Mouse (Mus musculus) splenic B cell, adult 2 months (primary cell): ENCODE results near the gene Nmnat3.
"Not testable (repeated sequence)": the region's sequence is repeated elsewhere in the genome, so short reads cannot be mapped to it uniquely, and the experiment has no call there.

ENCODE experiments used
- DNase-seq: peaks from one replicate; pipeline ENCODE4 v3.0.0-alpha.2; 2011; ENCODE audit warnings: low read depth, low spot score
- H3K27me3 ChIP-seq: 2 replicates; pipeline ENCODE4 v1.6.1; 2012; ENCODE audit warnings: mild to moderate bottlenecking, low read length, moderate library complexity, mixed read lengths; ENCODE audit not compliant: control insufficient read depth, poor library complexity, insufficient read depth, severe bottlenecking
- H3K36me3 ChIP-seq: 2 replicates; pipeline ENCODE4 v1.6.1; 2012; ENCODE audit warnings: mild to moderate bottlenecking, low read length, moderate library complexity, mixed read lengths; ENCODE audit not compliant: control insufficient read depth, poor library complexity, insufficient read depth, severe bottlenecking

The Nmnat3 gene

DNA sequence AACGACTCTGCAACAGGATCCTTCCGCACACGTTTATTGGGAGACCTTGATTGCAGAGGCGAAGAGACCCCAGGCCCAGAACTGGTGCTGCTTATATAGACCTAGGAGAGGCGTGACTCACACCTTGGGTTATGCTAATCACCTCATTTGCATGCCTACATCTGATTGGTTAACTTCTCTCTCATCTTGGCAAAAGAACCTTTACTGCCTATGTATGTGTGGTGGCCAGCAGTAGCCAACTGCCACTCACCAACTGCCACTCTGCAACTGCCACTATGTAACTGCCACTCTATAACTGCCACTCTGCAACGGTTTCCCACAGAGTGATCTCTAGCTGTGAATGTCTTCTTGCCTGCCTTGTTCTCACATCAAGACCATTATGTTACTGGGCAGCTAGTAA, at the start of gene Nmnat3:
Gene Nmnat3 (plus strand): TSS at position 301 of the 400 bp plus-strand sequence.
- not testable (repeated sequence) for H3K27me3 ChIP-seq, DNase-seq, H3K36me3 ChIP-seq

GRCm38 (mm10) chr9:98243481-98243880, 43.8 kb upstream of the Nmnat3 start:
- H3K27me3 ChIP-seq, result no peaks in the 10 kb centered on the region
- no peak for DNase-seq
- H3K36me3 ChIP-seq, result no peaks in the 10 kb centered on the region

DNA sequence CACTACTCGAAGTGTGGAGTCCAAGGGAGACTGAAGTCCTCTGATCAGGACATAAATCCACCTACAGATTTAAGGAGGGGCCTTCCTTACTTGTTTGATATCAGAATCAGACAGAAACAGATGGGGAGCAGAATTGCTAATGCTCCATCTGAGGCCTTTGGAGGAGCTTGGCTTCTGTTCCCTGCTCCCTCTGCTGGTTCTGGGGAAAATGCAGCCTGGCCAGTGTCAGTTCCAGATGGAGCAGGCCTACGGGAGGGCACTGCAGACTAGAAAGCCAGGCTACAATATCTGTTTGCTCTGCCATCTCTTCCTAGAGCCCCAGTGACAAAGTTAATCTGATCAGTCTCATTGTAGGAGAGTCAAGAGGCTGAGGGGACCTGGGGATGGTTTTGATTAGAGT, 43.0 kb upstream of the Nmnat3 start:
- DNase-seq, result no peak
- H3K27me3 ChIP-seq, result no peaks in the 10 kb centered on the region; the same call in 1 of the 2 replicates
- no peaks in the 10 kb centered on the region for H3K36me3 ChIP-seq

GRCm38 (mm10) chr9:98245226-98245625, 42.0 kb upstream of the Nmnat3 start:
- H3K27me3 ChIP-seq, result no peaks in the 10 kb centered on the region; the same call in 1 of the 2 replicates
- H3K36me3 ChIP-seq, result no peaks in the 10 kb centered on the region
- no peak for DNase-seq

DNA sequence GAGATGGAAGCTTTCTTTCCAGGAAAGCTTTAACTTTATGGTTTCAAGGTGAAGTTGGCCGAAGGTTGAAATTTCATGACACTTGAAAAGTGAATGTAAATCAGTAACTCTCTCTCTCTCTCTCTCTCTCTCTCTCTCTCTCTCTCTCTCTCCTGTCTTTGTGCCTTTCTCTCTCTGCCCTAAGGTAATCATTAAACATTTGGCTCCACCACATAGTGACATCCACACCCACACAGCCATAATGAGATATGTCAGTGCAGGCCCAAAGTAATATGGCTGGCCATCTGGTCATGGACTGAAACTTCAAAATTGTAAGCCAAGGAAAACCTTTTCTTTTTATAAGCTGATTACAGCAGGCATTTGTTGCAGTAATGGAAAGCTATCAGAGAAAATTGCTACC, 40.9 kb upstream of the Nmnat3 start:
- no peaks in the 10 kb centered on the region for H3K36me3 ChIP-seq
- DNase-seq, result no peak
- no peaks in the 10 kb centered on the region; the same call in 1 of the 2 replicates for H3K27me3 ChIP-seq

DNA sequence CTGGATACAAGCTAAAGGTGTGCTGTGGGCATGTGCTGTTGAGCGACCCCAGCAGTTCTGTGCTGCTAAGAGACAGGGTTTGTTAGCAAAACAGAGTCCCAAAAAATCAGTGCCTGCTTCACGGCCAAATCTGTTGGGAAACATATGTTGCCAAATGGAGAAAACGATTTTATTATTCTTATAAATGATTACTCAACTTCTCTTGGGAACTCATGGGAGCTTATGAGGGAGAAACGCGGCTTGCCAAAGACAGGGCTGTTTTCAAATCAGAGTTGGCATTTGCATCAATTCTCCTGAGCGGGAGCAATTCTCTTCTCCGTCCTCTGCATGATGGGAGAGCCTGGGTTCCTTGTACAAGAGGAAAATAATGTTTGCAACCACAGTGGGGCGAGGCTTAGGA, 27.0 kb upstream of the Nmnat3 start:
- H3K27me3 ChIP-seq, result no peaks in the 10 kb centered on the region
- DNase-seq, result no peak
- H3K36me3 ChIP-seq, result no peaks in the 10 kb centered on the region

- no peak for DNase-seq
- no peaks in the 10 kb centered on the region for H3K27me3 ChIP-seq
- no peaks in the 10 kb centered on the region for H3K36me3 ChIP-seq
Measured at GRCm38 (mm10) chr9:98261461-98262011, 25.7 kb upstream of the Nmnat3 start.

DNA sequence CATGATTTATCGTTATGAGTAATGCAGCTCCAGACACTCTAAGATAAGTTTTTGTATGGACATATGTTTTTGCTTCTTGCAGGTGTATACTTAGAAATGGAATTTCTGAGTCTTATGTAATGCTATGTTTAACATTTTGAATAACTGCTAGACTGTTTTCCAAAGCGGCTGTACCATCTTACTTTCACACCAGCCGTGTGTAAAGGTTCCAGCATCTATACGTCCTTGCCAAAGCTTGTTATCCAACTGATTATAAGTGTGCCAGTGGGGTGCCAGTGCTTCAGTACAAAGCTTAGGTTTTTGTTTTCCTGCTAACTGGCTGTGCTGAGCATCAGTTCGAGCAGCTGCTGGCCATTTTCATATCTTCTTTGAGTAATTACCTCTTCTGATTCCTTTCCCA, 22.3 kb upstream of the Nmnat3 start:
- H3K27me3 ChIP-seq, result no peaks in the 10 kb centered on the region
- no peak for DNase-seq
- no peaks in the 10 kb centered on the region for H3K36me3 ChIP-seq

DNA sequence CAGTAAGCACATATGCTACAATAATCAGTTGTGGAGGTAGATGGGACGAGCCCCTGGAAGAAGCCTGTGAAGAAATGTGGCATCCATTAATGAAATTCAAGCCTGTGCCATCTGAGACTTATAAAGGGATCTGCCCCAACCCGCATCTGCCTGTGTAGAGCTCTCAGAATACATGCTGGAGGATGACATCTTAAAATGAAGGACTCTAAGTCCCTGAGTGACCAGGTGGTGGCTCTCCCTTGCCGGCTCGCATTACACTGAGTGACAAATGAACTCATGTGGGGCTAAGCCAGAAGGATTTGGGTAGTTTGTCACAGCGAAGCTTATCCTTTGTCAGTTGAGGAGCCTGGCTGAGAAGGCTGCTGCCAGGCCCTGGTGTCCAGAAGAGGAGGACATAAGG, 14.5 kb upstream of the Nmnat3 start:
- no peak for DNase-seq
- H3K27me3 ChIP-seq, result no peaks in the 10 kb centered on the region
- H3K36me3 ChIP-seq, result no peaks in the 10 kb centered on the region

DNA sequence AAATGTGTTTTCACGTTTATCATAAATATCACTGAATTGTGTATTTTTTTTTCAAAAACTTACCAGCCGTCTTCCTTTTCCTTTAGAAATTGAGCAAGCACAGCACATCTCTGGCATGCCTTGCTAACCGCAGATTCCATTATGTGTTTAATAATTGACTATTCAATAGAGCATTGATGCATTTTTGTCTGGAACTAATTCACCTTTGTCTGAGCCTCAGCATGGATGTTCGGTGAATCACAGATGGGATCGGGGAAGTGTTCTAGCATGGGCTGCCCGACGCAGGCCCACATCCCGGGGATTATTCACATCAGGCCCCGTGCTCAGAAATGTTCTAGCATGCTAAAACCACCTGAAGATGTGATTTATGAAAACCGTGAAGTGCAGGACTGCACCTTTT, 12.2 kb upstream of the Nmnat3 start:
- Histone ChIP-seq H3K36me3 (no peaks in the 10 kb centered on the region), H3K27me3 (no peaks in the 10 kb centered on the region)
- no peak for DNase-seq

DNA sequence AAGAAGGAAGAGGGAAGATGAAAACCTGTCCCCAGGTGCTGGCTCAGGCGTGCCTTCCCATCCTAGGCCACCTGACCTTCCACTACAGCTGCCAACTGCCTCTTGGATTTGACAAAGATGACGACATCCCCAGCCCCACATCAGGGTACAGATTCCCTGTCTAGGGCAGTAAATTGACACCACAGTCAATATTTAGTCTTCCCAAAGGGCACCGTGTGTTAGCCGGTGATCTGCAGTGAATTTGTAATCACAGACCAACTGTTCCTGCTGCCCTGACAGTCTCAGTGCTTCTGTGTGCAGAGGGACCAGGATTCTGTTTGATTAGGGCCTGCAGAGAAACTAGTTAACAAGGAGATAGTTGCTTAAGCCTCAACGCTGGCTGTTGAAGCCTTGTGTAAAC, 7.1 kb upstream of the Nmnat3 start:
- no peak for DNase-seq
- Histone ChIP-seq H3K36me3 (no peaks in the 10 kb centered on the region), H3K27me3 (no peaks in the 10 kb centered on the region)

GRCm38 (mm10) chr9:98285606-98286301, 1.5 kb upstream of the Nmnat3 start:
- Histone ChIP-seq H3K27me3 (no peaks in the 10 kb centered on the region), H3K36me3 (no peaks in the 10 kb centered on the region)
- no peak for DNase-seq

DNA sequence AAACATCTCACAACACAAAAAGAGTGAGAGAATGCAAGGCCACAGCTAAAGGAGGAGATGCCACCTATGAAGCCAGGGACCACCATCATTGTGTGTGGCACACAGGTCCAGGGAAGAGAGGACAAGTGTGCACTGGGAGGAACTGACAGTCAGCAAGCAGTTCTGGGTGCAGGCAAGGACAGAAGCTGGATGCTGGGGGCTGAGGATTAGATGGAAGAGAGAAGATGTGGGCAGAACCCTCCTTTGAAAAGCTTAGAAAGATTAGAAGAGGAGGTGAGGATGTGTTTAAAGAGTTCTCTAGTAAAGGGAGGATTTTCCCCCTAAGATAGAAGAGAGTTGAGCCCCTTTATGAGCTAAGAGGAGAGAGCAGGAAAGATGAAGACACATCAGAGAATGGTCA, 2.4 kb downstream of the Nmnat3 start:
- no peaks in the 10 kb centered on the region for H3K36me3 ChIP-seq
- no peaks in the 10 kb centered on the region for H3K27me3 ChIP-seq
- DNase-seq, result no peak

DNA sequence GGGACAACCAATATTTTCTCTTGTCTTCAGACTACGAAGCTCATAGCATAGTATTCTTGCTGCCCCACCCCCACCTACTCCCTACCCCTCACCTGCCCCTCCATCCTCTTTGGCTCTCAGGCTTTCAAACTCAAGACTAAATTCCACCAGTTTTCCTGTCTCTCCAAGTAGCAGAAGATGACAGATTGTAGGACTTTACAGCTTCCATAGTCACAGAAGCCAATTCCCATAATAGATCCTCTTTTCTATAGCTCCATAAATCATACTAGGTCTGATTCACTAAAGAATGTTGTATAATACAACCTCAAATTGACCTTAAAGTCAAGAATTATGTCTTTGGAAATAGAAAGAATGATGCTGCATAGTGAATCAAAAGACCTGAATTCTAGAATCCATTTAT, 3.4 kb downstream of the Nmnat3 start:
- H3K36me3 ChIP-seq, result no peaks in the 10 kb centered on the region
- H3K27me3 ChIP-seq, result no peaks in the 10 kb centered on the region
- DNase-seq, result no peak

DNA sequence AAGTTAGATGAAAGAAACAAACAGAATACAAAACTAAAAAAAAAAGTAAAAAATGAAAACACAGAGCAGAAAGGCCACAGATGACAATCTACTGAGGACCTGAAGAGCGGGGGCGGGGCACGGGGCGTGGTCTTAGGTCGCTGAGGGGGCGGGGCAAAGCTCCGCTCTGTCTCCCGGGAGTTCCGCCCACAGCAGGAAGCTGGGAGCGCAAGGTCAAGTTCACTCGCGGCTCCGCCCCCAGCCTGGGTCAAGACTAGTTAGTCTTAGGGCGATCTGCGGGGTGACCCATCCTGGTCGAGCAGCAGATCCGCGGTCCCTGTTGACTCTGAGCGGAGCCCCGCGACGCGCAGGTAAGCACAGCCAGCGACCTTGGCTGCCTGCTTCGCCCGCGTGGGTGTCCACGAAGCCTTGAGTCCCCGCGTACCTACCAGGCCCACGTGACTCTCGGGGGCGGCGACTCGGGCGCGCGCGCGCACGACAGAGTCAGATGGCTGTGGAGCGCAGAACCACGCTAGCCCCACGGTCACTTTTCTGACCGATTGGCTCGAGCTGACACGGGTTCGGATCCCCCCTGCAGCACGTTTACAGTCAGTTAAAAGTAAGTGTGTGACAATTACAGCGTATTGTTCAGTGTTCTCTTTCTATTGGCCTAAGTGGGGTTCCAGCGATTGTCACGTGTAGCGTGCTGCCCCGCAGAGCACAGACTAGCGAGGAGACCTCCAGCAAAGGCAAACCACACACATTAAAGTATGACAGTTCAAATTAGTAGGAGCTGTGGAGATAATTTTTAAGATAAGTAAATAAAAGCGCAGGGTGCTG, 9.4 kb downstream of the Nmnat3 start:
- DNase-seq, result peak; percentile 95
- no peaks in the 10 kb centered on the region for H3K27me3 ChIP-seq
- H3K36me3 ChIP-seq, result no peaks in the 10 kb centered on the region
